Mouse (Mus musculus) bone marrow, adult 2 months (tissue): ENCODE results near the gene Lipi.

Source experiments
- CTCF ChIP-seq: fragments of 200-500 bp; IDR thresholded peaks from 2 replicates; pipeline ENCODE4 v1.5.1; 2011; ENCODE audit warnings: low read length, control low read depth; ENCODE audit not compliant: control insufficient read depth, insufficient read depth
- POLR2A ChIP-seq: fragments of 200-500 bp; IDR thresholded peaks from 2 replicates; pipeline ENCODE4 v1.6.1; 2011; ENCODE audit warnings: low read depth, mild to moderate bottlenecking, control low read depth, low read length, borderline replicate concordance; ENCODE audit not compliant: control insufficient read depth

DNA sequence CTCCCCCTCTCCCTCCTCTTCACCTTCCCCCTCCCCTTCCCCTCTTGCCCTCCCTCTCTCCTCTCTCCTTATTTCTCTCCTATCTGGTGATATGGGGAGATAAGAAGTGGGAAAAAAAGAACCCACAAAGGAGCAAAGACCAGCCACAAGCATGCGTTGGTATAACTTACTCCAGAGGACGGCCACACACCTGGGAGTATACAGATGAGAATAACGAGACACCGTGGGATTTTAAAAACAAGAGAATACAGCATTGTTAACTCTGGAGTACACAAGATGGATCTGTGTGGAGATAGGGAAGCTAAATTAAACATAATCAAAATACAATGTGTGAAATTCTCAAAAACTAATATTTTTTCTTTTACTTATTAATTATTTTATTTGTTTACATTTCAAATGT, 89.3 kb downstream of the Lipi start:
- TF ChIP-seq CTCF (no peak), POLR2A (no peak)
